Mouse (Mus musculus) gastrocnemius, adult 2 months (tissue): ENCODE results near the gene Ccdc142. TPM values are rescaled to one million over a fixed set of nuclear protein-coding genes. Genes with fewer than 3 reads are reported as not detected.

Experiments
- DNase-seq: peaks from one replicate; pipeline ENCODE4 v3.0.0; 2022
- H3K27ac ChIP-seq: fragments of 200-600 bp; 2 replicates; pipeline ENCODE4 v1.8.1; 2022; ENCODE audit warnings: mild to moderate bottlenecking
- H3K4me3 ChIP-seq: fragments of 200-600 bp; 2 replicates; pipeline ENCODE4 v1.8.1; 2022; ENCODE audit warnings: mild to moderate bottlenecking, moderate library complexity
- CTCF ChIP-seq: fragments of 200-600 bp; IDR thresholded peaks from 2 replicates; pipeline ENCODE4 v1.8.1; 2022; ENCODE audit warnings: antibody characterized with exemption, mild to moderate bottlenecking, moderate library complexity
- intact Hi-C: fragments of 180-260 bp; cut with DNase I; formaldehyde crosslinking; loops from one replicate; pipeline ENCODE4 v1.15.1; 2025
- total RNA-seq, 2 experiments: library from RNA; stranded (reverse); gene quantifications; 2 replicates each; pipeline ENCODE4 v1.2.3; 2021

Ccdc142 gene
- total RNA-seq, 2 experiments from 2014 or later, result 0.61 to 0.70 TPM

DNA sequence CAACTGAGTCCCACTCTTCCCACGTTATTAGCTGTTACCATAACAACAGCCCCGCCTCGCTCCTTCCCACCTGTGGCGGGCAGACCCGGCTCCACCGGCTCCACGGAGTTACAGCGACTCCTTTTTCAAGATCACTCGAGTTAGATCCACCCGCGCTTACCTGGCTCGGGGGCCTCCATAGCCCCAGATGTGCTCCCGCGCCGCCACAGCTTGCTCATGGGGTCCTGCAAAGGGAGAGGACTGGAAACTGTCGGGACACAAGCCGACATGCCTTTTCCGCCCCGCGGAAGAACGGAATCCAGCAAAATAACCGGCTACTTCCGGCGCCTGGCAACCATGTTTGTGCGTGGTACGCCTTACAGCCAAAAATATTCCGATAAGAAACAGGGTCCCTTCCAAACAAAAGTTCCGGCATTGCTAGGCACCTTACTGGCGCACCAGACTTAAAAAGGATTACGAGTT, 23.5 kb downstream of the Ccdc142 start:
- DNase-seq, result peak; percentile 93
- peak overlapping the region; percentile 91 for H3K27ac ChIP-seq
- intact Hi-C loops, result no loop called here
- no peak for TF ChIP-seq CTCF
- peak overlapping the region; percentile 84 for H3K4me3 ChIP-seq

DNA sequence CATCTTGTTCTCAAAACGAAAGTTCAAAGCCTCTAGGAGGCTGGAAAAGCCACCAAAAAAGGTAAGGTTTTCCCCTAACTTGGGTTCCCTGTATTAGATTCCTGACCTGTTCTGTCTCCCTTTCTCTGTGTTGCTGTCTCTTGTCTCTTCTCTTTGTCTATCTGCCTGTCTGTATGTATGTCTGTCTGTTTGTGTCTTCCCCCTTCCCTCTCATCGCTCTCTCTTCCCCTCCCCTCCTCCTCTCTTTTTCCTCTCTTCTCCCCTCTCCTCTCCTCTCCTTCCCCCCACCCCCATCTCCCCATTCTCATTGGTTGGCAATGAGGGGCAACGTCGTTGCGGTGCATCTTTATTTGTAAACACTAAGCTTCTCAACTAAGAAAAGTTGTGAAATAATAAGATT, 23.9 kb downstream of the Ccdc142 start, which contains the start of gene Ino80b:
TSS of gene Ino80b (minus strand) at position 101 of the 400 bp plus-strand sequence.
- TF ChIP-seq CTCF, result no peak
- intact Hi-C loops, result no loop called here
- no peak for DNase-seq
- Histone ChIP-seq H3K4me3 (peak within 1 kb of the TSS; percentile 84), H3K27ac (peak within 1 kb of the TSS; percentile 91)

DNA sequence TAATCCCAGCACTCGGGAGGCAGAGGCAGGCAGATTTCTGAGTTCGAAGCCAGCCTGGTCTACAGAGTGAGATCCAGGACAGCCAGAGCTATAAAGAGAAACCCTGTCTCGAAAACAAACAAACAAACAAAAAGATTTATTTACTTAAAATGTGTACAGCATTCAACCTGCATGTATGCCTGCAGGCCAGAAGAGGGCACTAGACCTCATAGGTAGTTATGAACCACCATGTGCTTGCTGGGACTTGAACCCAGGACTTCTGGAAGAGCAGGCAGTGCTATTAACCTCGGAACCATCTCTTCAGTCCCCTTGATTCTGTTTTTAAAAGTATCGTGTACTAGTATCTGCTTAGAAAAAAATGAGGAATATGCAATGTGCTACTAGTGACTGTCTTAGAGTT, 26.0 kb downstream of the Ccdc142 start:
- TF ChIP-seq CTCF, result peak; percentile 52
- intact Hi-C loops, result no loop called here

DNA sequence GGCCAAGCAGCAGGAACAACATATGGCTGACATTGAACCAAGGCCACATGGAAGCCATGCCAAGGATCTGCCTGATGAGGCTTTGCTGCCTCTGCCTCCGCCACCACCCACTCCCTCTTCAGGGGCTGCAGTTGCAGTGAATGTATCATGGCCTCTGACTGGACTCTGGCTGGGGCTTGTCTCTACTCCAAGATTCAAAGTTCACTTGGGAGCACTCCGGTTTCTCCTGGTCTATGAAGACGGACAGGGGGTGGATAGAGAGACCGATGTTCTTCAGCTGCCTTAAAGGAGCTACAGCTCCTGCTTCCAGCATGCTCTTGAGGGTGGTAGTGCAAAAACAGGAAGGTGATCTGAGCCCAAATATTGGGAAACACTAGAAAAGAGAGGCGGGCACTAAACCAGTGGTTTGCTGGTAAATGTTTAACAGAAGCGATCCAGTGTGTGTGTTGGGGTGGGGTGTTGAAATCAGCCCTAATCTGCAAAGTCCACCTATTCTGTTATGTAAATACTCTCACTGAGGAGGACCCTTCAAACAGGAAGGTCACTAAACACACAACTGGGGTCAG, 30.2 kb downstream of the Ccdc142 start:
- DNase-seq, result peak; percentile 13
- TF ChIP-seq CTCF, result no peak
- no peak overlapping the region for H3K4me3 ChIP-seq
- H3K27ac ChIP-seq, result peak overlapping the region; percentile 13; the same call in 1 of the 2 replicates
- intact Hi-C loops, result no loop called here

More for the DNA sequence above, 26.0 kb downstream of the Ccdc142 start:
- Histone ChIP-seq H3K27ac (no peak overlapping the region), H3K4me3 (no peak overlapping the region)
- DNase-seq, result peak; percentile 2

DNA sequence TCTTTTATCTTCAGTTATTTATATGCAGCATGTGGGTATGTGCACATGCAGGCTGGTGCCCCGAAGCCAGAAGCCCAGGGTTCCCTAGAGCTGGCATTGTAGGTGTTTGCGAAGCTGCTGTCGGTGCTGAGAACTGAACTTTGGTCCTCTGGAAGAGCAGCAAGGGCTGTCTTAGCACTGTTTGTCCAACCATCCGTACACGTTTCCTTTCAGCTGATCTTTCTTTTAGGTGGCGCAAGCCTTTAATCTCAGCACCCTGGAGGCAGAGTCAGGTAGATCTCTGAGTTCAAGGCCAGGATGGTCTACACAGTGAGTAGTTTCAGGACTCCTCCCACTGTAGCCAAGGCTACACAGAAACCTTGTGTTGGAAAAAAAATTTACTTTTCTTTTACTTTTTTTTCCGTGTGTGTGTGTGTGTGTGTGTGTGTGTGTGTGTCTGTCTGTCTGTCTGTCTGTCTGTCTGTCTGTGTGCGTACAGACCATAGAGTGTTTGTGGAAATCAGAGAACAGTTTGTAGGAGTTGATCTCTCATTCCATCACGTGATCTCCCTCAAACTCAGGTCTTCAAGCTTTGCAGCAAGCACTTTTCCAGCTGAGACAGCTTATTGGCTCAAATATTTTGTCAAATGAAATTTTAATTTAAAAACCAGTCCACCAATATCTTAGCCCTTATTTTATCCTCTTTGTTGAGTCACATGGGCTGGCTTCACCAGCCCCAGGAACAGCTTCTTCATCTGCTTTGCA, 30.9 kb downstream of the Ccdc142 start:
- TF ChIP-seq CTCF, result no peak
- H3K4me3 ChIP-seq, result no peak overlapping the region
- peak overlapping the region; percentile 13; the same call in 1 of the 2 replicates for H3K27ac ChIP-seq
- intact Hi-C loops, result no loop called here
- DNase-seq, result peak; percentile 4

DNA sequence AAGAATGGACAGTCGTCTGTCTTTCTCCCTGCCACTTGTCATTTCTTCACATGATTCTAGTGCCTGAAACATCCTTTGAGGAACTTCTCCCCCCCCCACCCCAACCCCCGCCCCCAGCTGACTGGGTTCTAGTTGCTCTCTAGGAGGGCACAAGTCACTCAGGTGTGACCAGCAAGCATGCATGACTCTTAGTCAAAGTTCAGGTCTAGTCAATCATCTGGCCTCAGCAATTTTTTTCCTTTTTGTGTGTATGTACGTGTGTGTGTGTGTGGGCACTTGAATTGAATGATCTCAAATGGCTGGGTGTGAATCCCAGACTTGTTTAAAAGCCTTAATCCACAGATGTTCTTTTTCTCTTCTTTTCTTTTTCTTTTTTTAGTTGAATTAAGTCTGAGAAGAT, 32.8 kb downstream of the Ccdc142 start:
- Histone ChIP-seq H3K4me3 (no peak overlapping the region), H3K27ac (no peak overlapping the region)
- TF ChIP-seq CTCF, result no peak
- intact Hi-C loops, result no loop called here
- DNase-seq, result no peak

DNA sequence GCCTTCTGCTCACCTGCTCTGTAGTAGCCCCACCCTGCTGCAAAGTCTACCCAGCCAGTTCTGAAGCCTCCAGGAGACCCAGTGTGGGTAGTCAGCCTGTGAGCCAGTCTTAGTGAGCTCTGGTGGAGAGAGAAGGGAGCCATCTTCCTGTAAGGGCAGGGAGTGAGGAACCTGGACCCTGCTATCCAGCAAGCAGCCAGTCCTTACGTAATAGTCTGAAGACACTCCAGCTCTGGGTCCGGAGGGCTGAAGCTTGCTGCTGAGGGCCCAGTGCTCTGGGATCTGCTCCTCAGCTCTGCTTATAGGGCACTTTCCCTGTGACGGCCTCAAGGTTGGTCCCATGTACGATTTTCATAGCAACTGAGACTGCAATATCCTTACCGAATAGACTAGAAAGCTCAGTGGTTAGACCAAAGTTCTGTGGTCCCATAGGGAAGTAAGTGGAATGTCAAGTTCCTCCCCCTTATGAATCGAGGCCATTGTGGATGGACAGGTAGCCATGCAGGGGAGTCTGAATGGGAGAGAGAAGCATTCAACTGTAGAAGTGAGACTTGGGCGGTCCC, 33.6 kb downstream of the Ccdc142 start, which contains the start of gene Rtkn:
TSS of gene Rtkn (plus strand) at position 513 of the 563 bp plus-strand sequence.
- peak within 1 kb of the TSS; percentile 92 for H3K4me3 ChIP-seq
- DNase-seq, result no peak
- TF ChIP-seq CTCF, result no peak
- intact Hi-C loops, result no loop called here
- peak within 1 kb of the TSS; percentile 99 for H3K27ac ChIP-seq

DNA sequence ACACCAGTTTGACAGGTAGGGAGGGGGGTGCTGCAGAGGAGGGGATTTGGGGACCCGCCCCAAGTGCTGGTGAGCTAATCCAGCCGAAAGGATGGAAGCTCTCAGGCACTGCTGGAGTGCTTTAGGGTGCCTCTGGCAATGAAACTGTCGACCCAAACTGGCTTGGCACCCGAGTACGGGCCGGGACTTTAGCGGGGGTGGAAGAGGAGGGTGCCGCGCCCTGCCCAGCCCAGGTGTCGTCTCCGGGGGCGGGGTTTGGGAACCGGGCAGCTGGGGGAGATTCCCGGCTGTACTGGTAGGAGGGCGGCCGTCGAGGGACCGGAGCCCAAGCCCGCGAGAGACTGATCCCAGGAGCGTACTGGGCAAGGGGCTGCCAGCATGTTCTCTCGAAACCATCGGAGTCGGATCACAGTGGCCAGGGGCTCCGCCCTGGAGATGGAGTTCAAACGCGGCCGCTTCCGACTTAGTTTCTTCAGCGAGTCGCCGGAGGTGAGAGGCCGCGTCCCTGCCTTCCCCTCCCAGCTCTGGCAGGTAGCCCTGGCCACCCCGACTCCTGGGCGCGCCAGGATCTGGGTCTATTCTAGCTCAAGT, 34.3 kb downstream of the Ccdc142 start:
- peak; percentile 81 for DNase-seq
- TF ChIP-seq CTCF, result no peak
- intact Hi-C loops, result no loop called here
- H3K4me3 ChIP-seq, result peak overlapping the region; percentile 92
- H3K27ac ChIP-seq, result peak overlapping the region; percentile 99

DNA sequence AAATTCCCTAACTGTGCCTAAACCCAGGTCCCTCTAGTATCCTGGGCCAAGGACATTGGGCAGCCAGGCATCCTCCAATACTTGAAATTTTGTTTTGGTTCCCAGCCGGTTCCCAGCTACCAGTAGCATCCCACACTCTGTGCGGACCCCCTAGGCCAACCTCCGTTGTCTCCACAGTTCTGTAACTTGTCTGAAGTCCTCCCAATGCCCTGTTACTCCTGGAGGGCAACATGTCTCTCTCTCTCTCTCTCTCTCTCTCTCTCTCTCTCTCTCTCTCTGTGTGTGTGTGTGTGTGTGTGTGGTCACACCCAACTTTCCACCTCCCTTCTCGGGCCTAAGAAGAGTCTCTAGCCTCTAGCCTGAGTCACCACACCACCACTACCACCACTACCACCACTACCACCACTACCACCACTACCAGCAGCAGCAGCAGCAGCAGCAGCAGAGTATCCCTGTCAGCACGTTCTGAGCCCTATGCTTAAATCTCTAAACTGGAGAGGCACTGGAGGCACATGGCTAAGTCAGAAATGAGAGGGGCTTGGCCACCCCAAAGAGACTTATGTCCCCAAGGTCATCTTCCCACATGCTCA, 35.0 kb downstream of the Ccdc142 start:
- peak overlapping the region; percentile 99 for H3K27ac ChIP-seq
- DNase-seq, result no peak
- intact Hi-C loops, result no loop called here
- no peak for TF ChIP-seq CTCF
- H3K4me3 ChIP-seq, result peak overlapping the region; percentile 92

DNA sequence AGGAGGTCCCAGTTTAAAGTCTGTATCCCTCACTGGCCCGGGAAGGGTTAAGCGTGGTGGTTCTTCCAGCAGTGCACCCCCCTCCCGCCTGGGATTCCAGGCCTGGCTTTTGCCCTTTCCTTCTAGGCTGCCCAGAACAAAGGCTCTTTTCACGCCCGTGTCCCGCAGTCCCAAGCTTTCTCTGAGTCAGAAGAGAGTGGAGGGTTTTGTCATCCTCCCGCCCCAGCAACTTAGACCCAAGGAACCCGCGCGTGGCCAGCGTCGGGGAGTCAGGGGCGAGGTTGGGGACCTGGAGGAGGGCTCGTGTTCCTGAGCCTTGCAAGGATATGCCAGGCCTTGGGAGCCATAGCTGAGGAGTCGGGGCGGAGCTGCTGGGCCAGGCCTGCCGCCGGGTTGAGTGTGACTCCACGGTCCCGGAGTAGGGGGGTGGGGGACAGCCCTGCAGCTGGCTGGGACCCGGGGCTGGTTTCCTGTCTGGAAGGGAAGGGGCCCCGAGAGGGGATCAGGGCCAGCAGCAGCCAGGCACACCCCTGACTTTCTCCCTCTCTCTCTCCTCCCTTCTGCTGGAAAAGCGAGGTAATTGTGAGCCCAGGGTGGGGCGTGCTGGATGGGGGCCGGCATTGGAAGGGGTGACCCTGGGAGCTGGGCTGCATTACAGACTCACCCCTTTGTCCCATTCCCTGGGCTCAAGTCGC, 35.6 kb downstream of the Ccdc142 start:
- no peak for TF ChIP-seq CTCF
- DNase-seq, result peak; percentile 87
- intact Hi-C loops, result no loop called here
- Histone ChIP-seq H3K27ac (peak overlapping the region; percentile 99), H3K4me3 (peak overlapping the region; percentile 92)

DNA sequence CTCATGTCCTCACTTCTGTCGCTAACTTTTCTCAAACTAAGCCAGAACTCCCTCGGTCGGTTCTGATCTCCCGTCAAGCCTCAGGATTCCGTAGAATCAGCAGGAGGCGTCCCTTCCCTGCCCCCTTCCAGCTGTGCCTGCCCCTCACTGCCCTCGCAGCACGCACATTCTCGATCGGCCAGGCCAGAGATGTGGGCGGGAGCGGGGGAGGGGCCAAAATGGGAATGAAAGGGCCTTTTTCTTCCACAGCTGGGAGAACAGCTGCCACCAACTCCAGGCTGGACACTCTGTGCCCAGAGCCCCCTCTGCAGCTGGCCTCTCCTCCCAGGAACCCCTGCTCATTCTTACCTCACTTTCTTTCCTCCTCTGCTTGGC, 36.2 kb downstream of the Ccdc142 start:
- intact Hi-C loops, result no loop called here
- peak; percentile 95 for DNase-seq
- H3K4me3 ChIP-seq, result peak overlapping the region; percentile 92
- TF ChIP-seq CTCF, result no peak
- H3K27ac ChIP-seq, result peak overlapping the region; percentile 99

DNA sequence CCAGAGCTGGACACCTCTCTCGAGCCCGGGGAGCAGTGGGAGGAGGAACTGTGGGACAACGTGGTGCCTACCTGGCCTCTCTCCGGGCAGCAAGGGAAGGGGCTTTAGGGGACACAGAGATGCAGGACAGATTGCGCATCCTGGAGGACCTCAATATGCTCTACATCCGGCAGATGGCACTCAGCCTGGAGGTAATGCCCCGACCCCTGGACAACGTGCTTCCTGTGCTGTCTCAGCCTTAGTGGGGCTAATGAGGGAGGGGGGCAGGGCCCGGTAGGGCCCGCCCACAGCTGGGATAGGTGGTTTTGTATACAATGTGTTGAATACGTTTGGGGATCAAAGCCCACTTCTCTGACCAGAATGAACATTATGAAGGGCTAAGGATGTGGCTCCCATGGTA, 36.7 kb downstream of the Ccdc142 start:
- Histone ChIP-seq H3K27ac (peak overlapping the region; percentile 99), H3K4me3 (peak overlapping the region; percentile 92)
- DNase-seq, result peak; percentile 50
- intact Hi-C loops, result no loop called here
- no peak for TF ChIP-seq CTCF
